Mouse (Mus musculus): ENCODE results near the gene Oxld1. TPM values are rescaled to one million over a fixed set of nuclear protein-coding genes. Genes with fewer than 3 reads are reported as not detected.
"Not testable (repeated sequence)": the region's sequence is repeated elsewhere in the genome, so short reads cannot be mapped to it uniquely, and the experiment has no call there.

Oxld1 gene
- polyA plus RNA-seq, 1 experiment, result 49.3 TPM

- Histone ChIP-seq H3K4me3 (ENCODE audit: insufficient read depth, low read depth, low read length) (no peak overlapping the region), H3K27me3 (replicated peaks; ENCODE audit: control insufficient read depth, insufficient read depth, low read length) (no peaks in the 10 kb centered on the region), H3K27ac (ENCODE audit: insufficient read depth, low read depth, low read length) (no peak overlapping the region), H3K36me3 (ENCODE audit: control insufficient read depth, insufficient read depth, low read length) (peaks cover 12% of the 10 kb centered on the region), H3K4me1 (ENCODE audit: control insufficient read depth, insufficient read depth, low read length) (no peaks in the 10 kb centered on the region; the same call in 1 of the 2 replicates)
- peak; percentile 68 for DNase-seq
- TF ChIP-seq POLR2A (IDR thresholded peaks at IDR 0.05; ENCODE audit: low read depth, low read length) (no peak), CTCF (conservative IDR thresholded peaks at IDR 0.05; ENCODE audit: insufficient read depth, insufficient read length, low read depth, low read length) (peak; percentile 73)
- 51% methylated on average over 9 of the region's 9 CpGs for WGBS
Measured at GRCm38 (mm10) chr11:120423569-120424295, 34.1 kb downstream of the Oxld1 start.

- WGBS, result 43% methylated on average over 13 of the region's 13 CpGs
- Histone ChIP-seq H3K4me3 (ENCODE audit: insufficient read depth, low read depth, low read length) (no peak overlapping the region), H3K27me3 (replicated peaks; ENCODE audit: control insufficient read depth, insufficient read depth, low read length) (no peaks in the 10 kb centered on the region), H3K36me3 (ENCODE audit: control insufficient read depth, insufficient read depth, low read length) (peaks cover 9% of the 10 kb centered on the region), H3K27ac (ENCODE audit: insufficient read depth, low read depth, low read length) (0 out of 2 replicates have a peak overlapping the region, but pooled peaks have one; percentile 3), H3K4me1 (ENCODE audit: control insufficient read depth, insufficient read depth, low read length) (no peaks in the 10 kb centered on the region; the same call in 1 of the 2 replicates)
- DNase-seq, result no peak
- TF ChIP-seq CTCF (conservative IDR thresholded peaks at IDR 0.05; ENCODE audit: insufficient read depth, insufficient read length, low read depth, low read length), result no peak
- TF ChIP-seq POLR2A (IDR thresholded peaks at IDR 0.05; ENCODE audit: low read depth, low read length), result no peak
Measured at GRCm38 (mm10) chr11:120422651-120423568, 35.0 kb downstream of the Oxld1 start.

- whole genome bisulfite sequencing, result 92% methylated on average over 1 of the region's 1 CpGs
- Histone ChIP-seq H3K36me3 (ENCODE audit: control insufficient read depth, insufficient read depth, low read length) (peaks cover 3% of the 10 kb centered on the region; the same call in 1 of the 2 replicates), H3K27ac (ENCODE audit: insufficient read depth, low read depth, low read length) (no peak overlapping the region), H3K4me3 (ENCODE audit: insufficient read depth, low read depth, low read length) (no peak overlapping the region), H3K4me1 (ENCODE audit: control insufficient read depth, insufficient read depth, low read length) (no peaks in the 10 kb centered on the region), H3K27me3 (replicated peaks; ENCODE audit: control insufficient read depth, insufficient read depth, low read length) (no peaks in the 10 kb centered on the region)
- DNase-seq, result no peak
- TF ChIP-seq CTCF (conservative IDR thresholded peaks at IDR 0.05; ENCODE audit: insufficient read depth, insufficient read length, low read depth, low read length) (no peak), POLR2A (IDR thresholded peaks at IDR 0.05; ENCODE audit: low read depth, low read length) (no peak)
Measured at GRCm38 (mm10) chr11:120418592-120418991, 39.3 kb downstream of the Oxld1 start.

- no peak for DNase-seq
- no peak for TF ChIP-seq POLR2A (IDR thresholded peaks at IDR 0.05; ENCODE audit: low read depth, low read length)
- TF ChIP-seq CTCF (conservative IDR thresholded peaks at IDR 0.05; ENCODE audit: insufficient read depth, insufficient read length, low read depth, low read length), result no peak
- Histone ChIP-seq H3K27ac (ENCODE audit: insufficient read depth, low read depth, low read length) (no peak overlapping the region), H3K4me1 (ENCODE audit: control insufficient read depth, insufficient read depth, low read length) (no peaks in the 10 kb centered on the region), H3K27me3 (replicated peaks; ENCODE audit: control insufficient read depth, insufficient read depth, low read length) (no peaks in the 10 kb centered on the region), H3K4me3 (ENCODE audit: insufficient read depth, low read depth, low read length) (no peak overlapping the region), H3K36me3 (ENCODE audit: control insufficient read depth, insufficient read depth, low read length) (peaks cover 3% of the 10 kb centered on the region; the same call in 1 of the 2 replicates)
- 89% methylated on average over 7 of the region's 7 CpGs for WGBS
Measured at GRCm38 (mm10) chr11:120417852-120418251, 40.0 kb downstream of the Oxld1 start.

GRCm38 (mm10) chr11:120413621-120414020, 44.2 kb downstream of the Oxld1 start:
- H3K36me3 ChIP-seq (ENCODE audit: control insufficient read depth, insufficient read depth, low read length); DNase-seq; H3K4me3 ChIP-seq (ENCODE audit: insufficient read depth, low read depth, low read length); H3K27ac ChIP-seq (ENCODE audit: insufficient read depth, low read depth, low read length); H3K4me1 ChIP-seq (ENCODE audit: control insufficient read depth, insufficient read depth, low read length); H3K27me3 ChIP-seq (replicated peaks; ENCODE audit: control insufficient read depth, insufficient read depth, low read length): not testable (repeated sequence)
- WGBS, result 93% methylated on average over 7 of the region's 10 CpGs

Other genes starting within 250 kb of the Oxld1 start
- gene Bahcc1, start 225.1 kb downstream of the Oxld1 start, polyA plus RNA-seq (2012; rRNA removed), result 8.0 and 9.2 TPM in 2 replicates
- 828 and 981 TPM in 2 replicates for gene Actg1, start 109.5 kb downstream of the Oxld1 start, polyA plus RNA-seq (2012; rRNA removed)
- 0.16 and 0.19 TPM in 2 replicates for gene Fscn2, start 96.5 kb downstream of the Oxld1 start, polyA plus RNA-seq (2012; rRNA removed)
- 30.3 and 45.1 TPM in 2 replicates for gene Faap100, start 79.3 kb downstream of the Oxld1 start, polyA plus RNA-seq (2012; rRNA removed)
- gene Nploc4, start 20.4 kb downstream of the Oxld1 start, polyA plus RNA-seq (2012; rRNA removed), result 39.5 and 45.4 TPM in 2 replicates
- gene Tspan10, start 15.4 kb downstream of the Oxld1 start, polyA plus RNA-seq (2012; rRNA removed), result 0.05 and 0.48 TPM in 2 replicates
- gene Pde6g, start 4.6 kb downstream of the Oxld1 start, polyA plus RNA-seq (2012; rRNA removed), result 1.8 TPM in 2 replicates
- gene Ccdc137, start within 50 bp of the Oxld1 start, polyA plus RNA-seq (2012; rRNA removed), result 14.8 and 15.1 TPM in 2 replicates
- gene Arl16, start 9.5 kb upstream of the Oxld1 start, polyA plus RNA-seq (2012; rRNA removed), result 21.1 and 23.8 TPM in 2 replicates
- 282 and 300 TPM in 2 replicates for gene Mrpl12, start 26.5 kb upstream of the Oxld1 start, polyA plus RNA-seq (2012; rRNA removed)
- 751 and 939 TPM in 2 replicates for gene Slc25a10, start 33.8 kb upstream of the Oxld1 start, polyA plus RNA-seq (2012; rRNA removed)
- gene Gcgr, start 72.6 kb upstream of the Oxld1 start, polyA plus RNA-seq (2012; rRNA removed), result 52.8 and 77.3 TPM in 2 replicates
- gene Mcrip1, start 91.7 kb upstream of the Oxld1 start, polyA plus RNA-seq (2012; rRNA removed), result 129 and 131 TPM in 2 replicates
- gene Ppp1r27, start 93.1 kb upstream of the Oxld1 start, polyA plus RNA-seq (2012; rRNA removed), result 9.5 TPM in 1 of 2 replicates, not detected in the other
- gene P4hb, start 115.2 kb upstream of the Oxld1 start, polyA plus RNA-seq (2012; rRNA removed), result 323 and 342 TPM in 2 replicates
- 543 and 613 TPM in 2 replicates for gene Arhgdia, start 123.6 kb upstream of the Oxld1 start, polyA plus RNA-seq (2012; rRNA removed)
- gene Alyref, start 140.3 kb upstream of the Oxld1 start, polyA plus RNA-seq (2012; rRNA removed), result 18.8 and 29.0 TPM in 2 replicates
- 137 and 143 TPM in 2 replicates for gene Anapc11, start 140.4 kb upstream of the Oxld1 start, polyA plus RNA-seq (2012; rRNA removed)
- 7.7 and 12.9 TPM in 2 replicates for gene Npb, start 150.4 kb upstream of the Oxld1 start, polyA plus RNA-seq (2012; rRNA removed)
- 432 and 566 TPM in 2 replicates for gene Pcyt2, start 159.9 kb upstream of the Oxld1 start, polyA plus RNA-seq (2012; rRNA removed)
- gene Sirt7, start 167.2 kb upstream of the Oxld1 start, polyA plus RNA-seq (2012; rRNA removed), result 72.2 and 76.8 TPM in 2 replicates
- 62.2 and 66.1 TPM in 2 replicates for gene Mafg, start 175.5 kb upstream of the Oxld1 start, polyA plus RNA-seq (2012; rRNA removed)
- 1.0 and 1.5 TPM in 2 replicates for gene Pycr1, start 185.7 kb upstream of the Oxld1 start, polyA plus RNA-seq (2012; rRNA removed)
- gene Myadml2, start 190.1 kb upstream of the Oxld1 start, polyA plus RNA-seq (2012; rRNA removed), result 0.27 and 1.0 TPM in 2 replicates
- gene Notum, start 203.1 kb upstream of the Oxld1 start, polyA plus RNA-seq (2012; rRNA removed), result 25.5 and 26.1 TPM in 2 replicates
- 105 and 106 TPM in 2 replicates for gene Aspscr1, start 214.9 kb upstream of the Oxld1 start, polyA plus RNA-seq (2012; rRNA removed)

All from kidney, adult 2 months (tissue).